Mouse (Mus musculus) neural tube, embryonic 11.5 days (tissue): Measurements from ENCODE around the gene Dpf1. TPM values are rescaled to one million over a fixed set of nuclear protein-coding genes. Genes with fewer than 3 reads are reported as not detected.
A peak's percentile ranks its signal among the peaks of the same experiment; 100 is the strongest.

ENCODE experiments used
- ATAC-seq: fragments of 200-750 bp; cut with Nextera tagmentation; 2 replicates; pipeline ENCODE4 v1.8.0; 2017; ENCODE audit warnings: moderate number of reproducible peaks, mild to moderate bottlenecking, moderate TSS enrichment, moderate library complexity; ENCODE audit not compliant: insufficient read depth, low FRiP score, low TSS enrichment
- DNase-seq: peaks from one replicate; pipeline ENCODE4 v3.0.0-alpha.2; 2015; ENCODE audit warnings: low spot score
- H3K27ac ChIP-seq: fragments of 300-500 bp; sonication (generic); 2 replicates; pipeline ENCODE4 v1.5.1; 2014; ENCODE audit warnings: low read depth, mild to moderate bottlenecking, low read length
- H3K27me3 ChIP-seq: fragments of 300-500 bp; sonication (generic); 2 replicates; pipeline ENCODE4 v1.6.1; 2014; ENCODE audit warnings: mild to moderate bottlenecking, low read length, mixed read lengths; ENCODE audit not compliant: control insufficient read depth, insufficient read depth
- H3K36me3 ChIP-seq: fragments of 300-500 bp; sonication (generic); 2 replicates; pipeline ENCODE4 v1.6.1; 2014; ENCODE audit warnings: mild to moderate bottlenecking, low read length, moderate library complexity, mixed read lengths; ENCODE audit not compliant: control insufficient read depth, insufficient read depth
- H3K4me1 ChIP-seq: fragments of 300-500 bp; sonication (generic); 2 replicates; pipeline ENCODE4 v1.6.1; 2014; ENCODE audit warnings: low read length, mixed read lengths; ENCODE audit not compliant: control insufficient read depth, insufficient read depth
- H3K4me2 ChIP-seq: fragments of 300-500 bp; sonication (generic); 2 replicates; pipeline ENCODE4 v1.6.1; 2014; ENCODE audit warnings: low read depth, mild to moderate bottlenecking, moderate library complexity
- H3K4me3 ChIP-seq: fragments of 300-500 bp; sonication (generic); 2 replicates; pipeline ENCODE4 v1.5.1; 2014; ENCODE audit warnings: low read depth, low read length
- H3K9ac ChIP-seq: fragments of 300-500 bp; sonication (generic); 2 replicates; pipeline ENCODE4 v1.6.1; 2014; ENCODE audit warnings: mild to moderate bottlenecking, low read length
- H3K9me3 ChIP-seq: fragments of 300-500 bp; sonication (generic); 2 replicates; pipeline ENCODE4 v1.6.1; 2016; ENCODE audit warnings: low read length; ENCODE audit not compliant: control insufficient read depth
- WGBS: fragments of 180-500 bp; shearing (Covaris S2); extraction: QIAGEN DNeasy Blood & Tissue Kit; methylation state at CpG from one replicate; pipeline ENCODE4 v1.1.7; 2014; 5-methylcytosine and 5-hydroxymethylcytosine counted together
- polyA plus RNA-seq: library from polyadenylated mRNA; unstranded; fragments of >200 nt; fragmentation: Nextera tagmentation; extraction: Ambion mirVana; gene quantifications from 2 replicates; pipeline ENCODE4 v1.2.1, GENCODE M21; 2014

The Dpf1 gene
- polyA plus RNA-seq, 1 experiment from 2014 or later, result 65.2 TPM

- 89% methylated on average over 4 of the region's 4 CpGs for WGBS
- Histone ChIP-seq H3K9me3 (no peaks in the 10 kb centered on the region), H3K4me3 (no peak overlapping the region), H3K27me3 (no peaks in the 10 kb centered on the region), H3K27ac (no peak overlapping the region), H3K4me2 (no peak overlapping the region), H3K4me1 (no peaks in the 10 kb centered on the region), H3K36me3 (no peaks in the 10 kb centered on the region), H3K9ac (no peak overlapping the region)
- DNase-seq (no peak), ATAC-seq (no peak)
These were observed 33.3 kb upstream of the Dpf1 start for GRCm38 (mm10) chr7:29270445-29270844.

GRCm38 (mm10) chr7:29271687-29272465 is 31.9 kb upstream of the Dpf1 start:
- no peaks in the 10 kb centered on the region for H3K36me3 ChIP-seq
- no peak overlapping the region for H3K27ac ChIP-seq
- ATAC-seq, result no peak
- no peak overlapping the region for H3K9ac ChIP-seq
- 79% methylated on average over 8 of the region's 8 CpGs for WGBS
- H3K9me3 ChIP-seq, result no peaks in the 10 kb centered on the region
- no peaks in the 10 kb centered on the region for H3K4me1 ChIP-seq
- H3K4me3 ChIP-seq, result no peak overlapping the region
- no peak for DNase-seq
- no peak overlapping the region for H3K4me2 ChIP-seq
- no peaks in the 10 kb centered on the region for H3K27me3 ChIP-seq

GRCm38 (mm10) chr7:29276715-29277114 is 27.0 kb upstream of the Dpf1 start:
- no peaks in the 10 kb centered on the region for H3K36me3 ChIP-seq

GRCm38 (mm10) chr7:29277510-29277909 is 26.2 kb upstream of the Dpf1 start:
- no peak overlapping the region for H3K9ac ChIP-seq
- H3K9me3 ChIP-seq, result no peaks in the 10 kb centered on the region
- H3K4me3 ChIP-seq, result no peak overlapping the region
- H3K27me3 ChIP-seq, result peaks cover 18% of the 10 kb centered on the region
- ATAC-seq (no peak), DNase-seq (no peak)
- H3K4me1 ChIP-seq, result peaks cover 7% of the 10 kb centered on the region
- H3K4me2 ChIP-seq, result no peak overlapping the region
- no peaks in the 10 kb centered on the region for H3K36me3 ChIP-seq
- 89% methylated on average over 4 of the region's 4 CpGs for WGBS
- H3K27ac ChIP-seq, result no peak overlapping the region

More at GRCm38 (mm10) chr7:29276715-29277114, 27.0 kb upstream of the Dpf1 start:
- Histone ChIP-seq H3K9ac (no peak overlapping the region), H3K4me3 (no peak overlapping the region), H3K27ac (no peak overlapping the region), H3K27me3 (peaks cover 10% of the 10 kb centered on the region), H3K9me3 (no peaks in the 10 kb centered on the region), H3K4me2 (no peak overlapping the region), H3K4me1 (peaks cover 4% of the 10 kb centered on the region)
- ATAC-seq (no peak), DNase-seq (no peak)
- WGBS, result 86% methylated on average over 5 of the region's 5 CpGs

- DNase-seq (no peak), ATAC-seq (no peak)
- no peak overlapping the region for H3K4me3 ChIP-seq
- H3K36me3 ChIP-seq, result no peaks in the 10 kb centered on the region
- no peak overlapping the region for H3K27ac ChIP-seq
- H3K4me1 ChIP-seq, result peaks cover 7% of the 10 kb centered on the region
- no peak overlapping the region for H3K9ac ChIP-seq
- H3K27me3 ChIP-seq, result peaks cover 22% of the 10 kb centered on the region
- no peaks in the 10 kb centered on the region for H3K9me3 ChIP-seq
- H3K4me2 ChIP-seq, result no peak overlapping the region
These were observed 24.5 kb upstream of the Dpf1 start for GRCm38 (mm10) chr7:29279261-29279660.

GRCm38 (mm10) chr7:29279924-29280323 is 23.8 kb upstream of the Dpf1 start:
- peaks cover 22% of the 10 kb centered on the region for H3K27me3 ChIP-seq
- no peak overlapping the region for H3K27ac ChIP-seq
- H3K36me3 ChIP-seq, result no peaks in the 10 kb centered on the region
- peaks cover 7% of the 10 kb centered on the region for H3K4me1 ChIP-seq
- H3K4me2 ChIP-seq, result no peak overlapping the region
- ATAC-seq (no peak), DNase-seq (no peak)
- 88% methylated on average over 8 of the region's 8 CpGs for WGBS
- no peak overlapping the region for H3K4me3 ChIP-seq
- no peak overlapping the region for H3K9ac ChIP-seq
- H3K9me3 ChIP-seq, result no peaks in the 10 kb centered on the region

GRCm38 (mm10) chr7:29280801-29281200 is 22.9 kb upstream of the Dpf1 start:
- ATAC-seq (no peak), DNase-seq (no peak)
- 13% methylated on average over 13 of the region's 13 CpGs for WGBS
- peaks cover 22% of the 10 kb centered on the region for H3K27me3 ChIP-seq
- H3K9ac ChIP-seq, result no peak overlapping the region
- no peaks in the 10 kb centered on the region for H3K9me3 ChIP-seq
- no peaks in the 10 kb centered on the region for H3K36me3 ChIP-seq
- H3K27ac ChIP-seq, result no peak overlapping the region
- H3K4me1 ChIP-seq, result peaks cover 7% of the 10 kb centered on the region
- H3K4me2 ChIP-seq, result peak overlapping the region; percentile 99
- peak overlapping the region; percentile 49 for H3K4me3 ChIP-seq

- peak; percentile 63 for DNase-seq
- under 1% methylated on average over 80 of the region's 80 CpGs for WGBS
These were observed 22.3 kb upstream of the Dpf1 start, which contains the start of gene Spint2 for GRCm38 (mm10) chr7:29281201-29282073. Gene Spint2 (minus strand): TSS chr7:29281912.

More at GRCm38 (mm10) chr7:29281201-29282073, 22.3 kb upstream of the Dpf1 start, which contains the start of gene Spint2:
- Histone ChIP-seq H3K4me3 (peak within 1 kb of the TSS; percentile 49), H3K9ac (peak within 1 kb of the TSS; percentile 64), H3K4me2 (peak within 1 kb of the TSS; percentile 99), H3K9me3 (no peaks in the 10 kb centered on the region), H3K36me3 (no peaks in the 10 kb centered on the region), H3K4me1 (peaks cover 7% of the 10 kb centered on the region), H3K27me3 (peaks cover 22% of the 10 kb centered on the region), H3K27ac (no peak within 1 kb of the TSS)
- ATAC-seq, result no peak; the same call in 1 of the 2 replicates
